Mouse (Mus musculus): ENCODE measurements around the gene Gmppa. TPM values are rescaled to one million over a fixed set of nuclear protein-coding genes. Genes with fewer than 3 reads are reported as not detected.

Gmppa gene
- total RNA-seq, 2 experiments from 2014 or later = 35.4 to 35.5 TPM

DNA sequence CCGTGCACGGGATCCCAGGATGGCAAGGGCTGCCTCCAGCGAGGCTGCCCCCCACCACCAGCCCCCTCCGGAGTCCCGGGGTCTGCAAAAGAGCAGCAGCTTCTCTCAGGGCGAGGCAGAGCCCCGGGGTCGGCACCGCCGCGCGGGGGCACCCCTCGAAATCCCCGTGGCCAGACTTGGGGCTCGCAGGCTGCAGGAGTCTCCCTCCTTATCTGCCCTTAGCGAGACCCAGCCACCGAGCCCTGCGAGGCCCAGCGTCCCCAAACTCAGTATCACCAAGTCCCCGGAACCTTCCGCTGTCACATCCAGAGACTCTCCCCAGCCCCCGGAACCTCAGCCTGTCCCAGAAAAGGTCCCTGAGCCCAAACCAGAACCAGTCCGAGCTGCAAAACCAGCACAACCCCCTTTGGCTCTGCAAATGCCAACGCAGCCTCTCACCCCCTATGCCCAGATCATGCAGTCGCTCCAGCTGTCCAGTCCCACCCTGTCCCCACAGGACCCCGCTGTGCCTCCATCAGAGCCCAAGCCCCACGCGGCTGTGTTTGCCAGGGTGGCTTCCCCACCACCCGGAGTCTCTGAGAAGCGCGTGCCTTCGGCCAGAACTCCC is 13.4 kb upstream of the Gmppa start:
- DNase-seq = no peak
- intact Hi-C loops (cut with DNase I) = no loop called here

DNA sequence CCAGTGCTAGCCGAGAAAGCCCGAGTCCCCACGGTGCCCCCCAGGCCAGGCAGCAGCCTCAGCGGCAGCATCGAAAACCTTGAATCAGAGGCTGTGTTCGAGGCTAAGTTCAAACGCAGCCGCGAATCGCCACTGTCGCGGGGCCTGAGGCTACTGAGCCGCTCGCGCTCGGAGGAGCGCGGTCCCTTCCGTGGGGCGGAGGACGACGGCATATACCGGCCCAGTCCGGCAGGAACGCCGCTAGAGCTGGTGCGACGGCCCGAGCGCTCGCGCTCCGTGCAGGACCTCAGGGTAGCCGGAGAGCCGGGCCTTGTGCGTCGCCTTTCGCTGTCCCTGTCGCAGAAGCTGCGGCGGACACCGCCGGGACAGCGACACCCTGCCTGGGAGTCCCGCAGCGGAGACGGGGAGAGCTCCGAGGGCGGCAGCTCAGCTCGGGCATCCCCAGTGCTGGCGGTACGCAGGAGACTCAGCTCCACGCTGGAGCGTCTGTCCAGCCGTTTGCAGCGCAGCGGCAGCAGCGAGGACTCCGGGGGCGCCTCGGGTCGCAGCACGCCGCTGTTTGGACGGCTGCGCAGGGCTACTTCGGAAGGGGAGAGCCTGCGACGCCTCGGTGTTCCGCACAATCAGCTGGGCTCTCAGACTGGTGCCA is 12.8 kb upstream of the Gmppa start:
- intact Hi-C loops (cut with DNase I) = no loop called here

DNA sequence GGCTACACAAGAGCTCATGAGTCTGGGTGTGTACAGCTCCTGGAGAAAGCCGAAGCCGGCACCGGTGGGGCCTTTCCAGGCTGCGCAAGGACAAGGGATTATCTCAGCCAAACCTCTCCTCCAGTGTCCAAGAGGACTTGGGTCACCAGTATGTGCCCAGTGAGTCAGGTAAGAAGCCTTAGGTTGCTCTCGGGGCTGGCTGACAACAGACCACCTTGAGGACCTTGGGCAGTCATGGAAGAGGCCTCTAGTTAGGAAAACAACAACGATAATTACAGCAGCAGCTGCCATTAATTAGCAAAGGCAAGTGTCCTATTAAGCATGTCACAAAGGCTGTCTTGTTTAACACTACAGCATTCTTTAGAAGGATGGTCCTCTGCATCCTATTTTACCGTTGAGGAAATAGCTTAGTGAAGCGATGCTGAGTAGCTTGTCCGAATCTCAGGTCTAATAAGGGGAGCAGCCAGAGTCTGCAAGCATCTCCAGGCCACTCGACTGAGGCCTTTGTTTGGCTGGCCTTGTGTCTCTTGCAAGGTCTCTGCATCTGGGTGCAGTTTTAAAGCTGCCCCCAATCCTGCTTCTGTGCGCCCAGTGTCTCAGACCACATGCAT is 11.8 kb upstream of the Gmppa start:
- intact Hi-C loops (cut with DNase I) = no loop called here
- DNase-seq = no peak

More for the DNA sequence above, 12.8 kb upstream of the Gmppa start:
- DNase-seq = no peak

GRCm38 (mm10) chr1:75425796-75426471 is 9.8 kb upstream of the Gmppa start:
- intact Hi-C loops (cut with DNase I) = no loop called here
- DNase-seq = no peak

DNA sequence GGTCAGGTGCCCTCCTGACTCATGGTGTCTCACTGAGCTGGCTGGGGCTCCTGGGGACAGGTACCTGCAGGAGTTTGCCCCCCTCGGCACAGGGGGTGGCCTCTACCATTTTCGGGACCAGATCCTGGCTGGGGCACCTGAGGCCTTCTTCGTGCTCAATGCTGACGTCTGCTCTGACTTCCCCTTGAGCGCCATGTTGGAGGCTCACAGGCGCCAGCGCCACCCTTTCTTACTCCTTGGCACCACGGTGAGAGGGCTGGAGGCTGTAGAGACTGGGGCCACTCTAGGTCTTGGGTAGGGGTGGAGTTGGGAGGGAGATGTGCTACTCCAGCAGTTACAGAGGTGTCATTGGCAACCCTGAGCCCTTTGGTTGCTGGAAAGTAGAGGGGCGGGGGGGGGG is 3.1 kb downstream of the Gmppa start:
- DNase-seq = no peak
- intact Hi-C loops (cut with DNase I) = no loop called here

- intact Hi-C loops (cut with DNase I) = no loop called here
- DNase-seq = no peak
Observed at GRCm38 (mm10) chr1:75440661-75441060, 4.9 kb downstream of the Gmppa start.

DNA sequence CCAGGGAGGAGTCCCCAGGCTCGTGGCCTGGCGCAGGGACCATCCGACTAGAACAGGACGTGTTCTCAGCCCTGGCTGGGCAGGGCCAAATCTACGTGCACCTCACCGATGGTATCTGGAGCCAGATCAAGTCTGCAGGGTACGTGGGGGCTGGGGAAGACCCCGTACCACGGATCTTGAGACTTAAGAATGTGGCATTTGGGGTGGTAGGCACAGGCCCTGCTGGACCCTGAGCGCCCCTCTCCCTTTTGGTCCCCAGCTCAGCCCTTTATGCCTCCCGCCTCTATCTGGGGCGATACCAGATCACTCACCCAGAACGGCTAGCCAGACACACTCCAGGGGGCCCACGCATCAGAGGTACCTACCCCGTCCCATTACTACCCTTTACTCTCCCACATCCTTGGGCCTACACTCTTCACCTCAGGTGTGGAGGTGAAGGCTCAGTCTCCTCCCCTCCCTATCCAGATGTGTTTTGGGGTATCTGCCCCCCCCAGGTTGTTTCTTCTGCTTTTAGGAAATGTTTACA is 5.8 kb downstream of the Gmppa start:
- DNase-seq = no peak
- intact Hi-C loops (cut with DNase I) = no loop called here

GRCm38 (mm10) chr1:75442171-75442570 is 6.4 kb downstream of the Gmppa start:
- intact Hi-C loops (cut with DNase I) = no loop called here
- DNase-seq = no peak

- no peak for DNase-seq
- intact Hi-C loops (cut with DNase I) = no loop called here
Observed at GRCm38 (mm10) chr1:75442811-75443210, 7.1 kb downstream of the Gmppa start.

GRCm38 (mm10) chr1:75443247-75444024 is 7.7 kb downstream of the Gmppa start:
- no peak for DNase-seq
- intact Hi-C loops (cut with DNase I) = no loop called here

GRCm38 (mm10) chr1:75444208-75444607 is 8.5 kb downstream of the Gmppa start:
- no peak for DNase-seq
- intact Hi-C loops (cut with DNase I) = no loop called here

DNA sequence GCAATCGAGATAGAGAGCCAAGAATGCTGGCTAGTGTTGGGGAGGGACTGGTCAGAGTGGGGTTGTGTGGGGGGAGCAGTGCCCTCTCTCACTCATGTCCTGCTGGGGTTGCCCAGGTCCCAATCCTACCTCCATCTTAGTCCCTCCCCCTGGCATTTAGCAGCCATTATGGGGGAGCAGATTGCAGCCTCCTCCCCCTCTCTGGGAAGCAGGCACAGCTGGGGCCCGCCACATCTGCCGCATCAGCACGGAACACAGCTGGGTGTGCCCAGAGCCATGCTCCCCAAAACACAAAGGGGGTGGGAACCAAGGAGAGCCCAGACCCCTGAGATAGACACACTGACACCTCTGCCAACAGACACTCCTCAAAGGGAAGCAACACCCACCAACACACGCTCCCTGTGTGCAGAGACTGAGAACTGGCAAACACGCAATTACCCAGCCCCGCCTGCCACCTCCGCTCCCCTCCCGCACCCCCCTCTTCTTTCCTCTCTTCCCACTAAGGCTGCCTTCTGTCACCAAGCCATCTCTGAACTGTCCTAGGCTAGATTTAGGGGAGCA is 9.5 kb downstream of the Gmppa start:
- no peak for DNase-seq
- intact Hi-C loops (cut with DNase I) = no loop called here

- intact Hi-C loops (cut with DNase I) = no loop called here
- DNase-seq = peak; percentile 67 to 76
Observed at GRCm38 (mm10) chr1:75445751-75446611, 10.3 kb downstream of the Gmppa start.

DNA sequence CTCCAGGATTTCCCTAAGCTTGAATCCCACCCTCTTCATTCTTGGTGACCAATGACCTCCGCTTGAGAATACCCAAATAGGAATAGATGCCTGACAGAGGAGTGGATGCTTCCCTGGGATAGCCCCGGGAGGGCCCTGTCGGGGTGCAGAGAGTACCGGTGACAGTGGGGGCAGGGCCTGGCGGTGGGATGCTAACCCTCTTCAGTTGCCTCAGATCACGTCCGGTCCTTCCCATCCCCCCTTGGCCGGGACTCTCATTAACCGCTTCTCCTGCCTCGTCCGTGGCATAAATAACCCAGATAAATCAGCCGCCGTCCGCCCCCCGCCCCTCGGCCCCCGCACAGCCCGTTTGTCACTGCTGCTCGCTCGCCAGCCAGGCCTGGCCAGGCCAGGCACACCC is 10.9 kb downstream of the Gmppa start:
- intact Hi-C loops (cut with DNase I) = loop anchor here (1.0 kb wide), 1 partner anchor 20 kb away; no protein-coding TSS in a partner anchor
- no peak for DNase-seq

- intact Hi-C loops (cut with DNase I) = loop anchor here (1.0 kb wide), 1 partner anchor 19 kb away; no protein-coding TSS in a partner anchor
- DNase-seq = no peak
Observed at GRCm38 (mm10) chr1:75447265-75448051, 11.7 kb downstream of the Gmppa start.

GRCm38 (mm10) chr1:75448052-75448431 is 12.3 kb downstream of the Gmppa start:
- intact Hi-C loops (cut with DNase I) = no loop called here

GRCm38 (mm10) chr1:75448937-75449336 is 13.2 kb downstream of the Gmppa start:
- intact Hi-C loops (cut with DNase I) = no loop called here
- no peak for DNase-seq

More at GRCm38 (mm10) chr1:75448052-75448431, 12.3 kb downstream of the Gmppa start:
- no peak for DNase-seq

Data from gastrocnemius, postnatal 36 days (tissue).